Mouse (Mus musculus) stomach, embryonic 14.5 days (tissue): ENCODE measurements around the gene Arf6. TPM values are rescaled to one million over a fixed set of nuclear protein-coding genes. Genes with fewer than 3 reads are reported as not detected.

Source experiments
- ATAC-seq: fragments of 200-750 bp; cut with Nextera tagmentation; 2 replicates; pipeline ENCODE4 v1.8.0; 2017; ENCODE audit warnings: low read depth, moderate TSS enrichment; ENCODE audit not compliant: insufficient number of reproducible peaks, insufficient read depth, low FRiP score
- H3K27ac ChIP-seq: fragments of 300-500 bp; sonication (generic); 2 replicates; pipeline ENCODE4 v1.5.1; 2014; ENCODE audit warnings: mild to moderate bottlenecking, low read length, moderate library complexity, mixed read lengths
- H3K27me3 ChIP-seq: fragments of 300-500 bp; sonication (generic); 2 replicates; pipeline ENCODE4 v1.6.1; 2014; ENCODE audit warnings: low read length, control low read depth, mixed read lengths; ENCODE audit not compliant: control insufficient read depth, insufficient read depth
- H3K36me3 ChIP-seq: fragments of 300-500 bp; sonication (generic); 2 replicates; pipeline ENCODE4 v1.6.1; 2014; ENCODE audit warnings: mild to moderate bottlenecking, control low read depth, low read length, moderate library complexity, mixed read lengths; ENCODE audit not compliant: control insufficient read depth, insufficient read depth
- H3K4me1 ChIP-seq: fragments of 300-500 bp; sonication (generic); 2 replicates; pipeline ENCODE4 v1.6.1; 2014; ENCODE audit warnings: low read length, control low read depth, mixed read lengths; ENCODE audit not compliant: control insufficient read depth, insufficient read depth
- H3K4me2 ChIP-seq: fragments of 300-500 bp; sonication (generic); replicated peaks from 2 replicates; pipeline ENCODE4 v1.6.1; 2014; ENCODE audit warnings: low read depth, low read length, control low read depth
- H3K4me3 ChIP-seq: fragments of 300-500 bp; sonication (generic); 2 replicates; pipeline ENCODE4 v1.5.1; 2014; ENCODE audit warnings: low read depth, low read length, control low read depth
- H3K9ac ChIP-seq: fragments of 300-500 bp; sonication (generic); replicated peaks from 2 replicates; pipeline ENCODE4 v1.6.1; 2014; ENCODE audit warnings: low read depth, mild to moderate bottlenecking, control low read depth, low read length, moderate library complexity, mixed read lengths
- H3K9me3 ChIP-seq: fragments of 300-500 bp; sonication (generic); 2 replicates; pipeline ENCODE4 v1.6.1; 2016; ENCODE audit warnings: low read depth, low read length, control low read depth; ENCODE audit not compliant: control insufficient read depth
- WGBS: fragments of 180-500 bp; shearing (Covaris S2); extraction: QIAGEN DNeasy Blood & Tissue Kit; methylation state at CpG from one replicate; pipeline ENCODE4 v1.1.7; 2014; 5-methylcytosine and 5-hydroxymethylcytosine counted together
- microRNA-seq: library from miRNA; unstranded; fragments of <30 nt; microRNA quantifications from one replicate; pipeline ENCODE4, GENCODE M21; 2016
- polyA plus RNA-seq: library from polyadenylated mRNA; unstranded; fragments of >200 nt; fragmentation: Nextera tagmentation; extraction: Ambion mirVana; gene quantifications from 2 replicates; pipeline ENCODE4 v1.2.1, GENCODE M21; 2014

Arf6 gene
- polyA plus RNA-seq, 1 experiment from 2014 or later = 57.1 TPM

- Histone ChIP-seq H3K9ac (no peak overlapping the region), H3K4me3 (no peak overlapping the region), H3K27me3 (no peaks in the 10 kb centered on the region), H3K27ac (no peak overlapping the region), H3K9me3 (0 out of 2 replicates have a peak, but pooled peaks cover 4% of the 10 kb centered on the region), H3K4me2 (no peak overlapping the region), H3K36me3 (no peaks in the 10 kb centered on the region), H3K4me1 (peaks cover 5% of the 10 kb centered on the region)
- ATAC-seq = no peak
- 71% methylated on average over 3 of the region's 3 CpGs for WGBS
Observed at GRCm38 (mm10) chr12:69420716-69421115, 48.8 kb downstream of the Arf6 start.

DNA sequence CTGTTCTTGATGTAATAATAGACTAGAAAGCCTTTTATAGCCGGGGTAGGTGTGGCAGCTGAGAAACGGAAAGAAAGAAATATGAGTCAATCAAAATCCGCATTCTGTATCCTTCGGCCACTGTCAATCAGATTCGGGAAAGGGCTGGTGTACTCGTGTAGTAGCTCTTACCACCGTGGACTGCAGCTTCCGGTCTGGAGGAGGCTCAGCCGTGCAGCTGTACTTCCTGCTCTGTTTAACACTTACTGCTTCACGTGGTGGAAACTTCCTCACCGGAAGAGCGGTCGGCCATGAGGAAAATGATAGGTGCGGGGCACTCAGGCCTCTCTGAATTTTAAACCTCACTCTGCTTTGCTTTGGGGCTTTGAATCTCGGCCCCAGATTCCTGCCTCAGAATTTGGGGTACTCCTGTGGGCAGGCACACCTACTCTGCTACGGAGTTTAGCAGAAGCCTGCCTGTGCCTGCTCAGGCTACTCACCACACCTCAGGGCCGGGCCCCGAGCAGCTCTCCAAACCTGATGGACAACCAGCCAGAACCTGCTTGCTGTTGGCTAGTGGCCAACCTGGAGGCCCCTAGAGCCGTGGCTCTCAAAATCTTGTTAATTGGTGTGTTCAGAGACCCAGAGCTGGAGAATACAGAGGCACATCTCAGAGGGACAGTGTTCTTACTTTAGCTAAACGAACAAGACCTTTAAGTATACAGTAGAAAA, 51.0 kb downstream of the Arf6 start:
- Histone ChIP-seq H3K4me1 (peaks cover 5% of the 10 kb centered on the region), H3K9ac (no peak overlapping the region), H3K4me3 (no peak overlapping the region), H3K4me2 (no peak overlapping the region), H3K9me3 (0 out of 2 replicates have a peak, but pooled peaks cover 4% of the 10 kb centered on the region), H3K36me3 (no peaks in the 10 kb centered on the region), H3K27me3 (no peaks in the 10 kb centered on the region), H3K27ac (peak overlapping the region; percentile 45; the same call in 1 of the 2 replicates)
- ATAC-seq = 0 out of 2 replicates have a peak, but pooled peaks have one; percentile 34
- WGBS = 75% methylated on average over 20 of the region's 20 CpGs

Small RNA genes lying within 50 kb of the gene (microRNA-seq; reads per million reads assigned to microRNA genes)
- not detected for gene Gm47299
- not detected for gene Gm47305

Other genes starting within 250 kb of the Arf6 start
- 2,045 and 2,274 TPM in 2 replicates for gene Rps29, start 213.0 kb upstream of the Arf6 start, polyA plus RNA-seq
- 21.7 and 23.1 TPM in 2 replicates for gene Lrr1, start 203.3 kb upstream of the Arf6 start, polyA plus RNA-seq
- 629 and 653 TPM in 2 replicates for gene Rpl36al, start 188.1 kb upstream of the Arf6 start, polyA plus RNA-seq
- gene Mgat2, start 188.0 kb upstream of the Arf6 start, polyA plus RNA-seq = 42.6 and 47.0 TPM in 2 replicates
- 24.3 and 29.6 TPM in 2 replicates for gene Gm49383, start 175.0 kb upstream of the Arf6 start, polyA plus RNA-seq
- gene Dnaaf2, start 173.7 kb upstream of the Arf6 start, polyA plus RNA-seq = 9.2 and 9.4 TPM in 2 replicates
- 24.5 and 27.1 TPM in 2 replicates for gene Gm49384, start 167.9 kb upstream of the Arf6 start, polyA plus RNA-seq
- gene Pole2, start 144.0 kb upstream of the Arf6 start, polyA plus RNA-seq = 33.0 and 35.0 TPM in 2 replicates
- 7.8 and 8.2 TPM in 2 replicates for gene Klhdc1, start 131.0 kb upstream of the Arf6 start, polyA plus RNA-seq
- gene Klhdc2, start 75.5 kb upstream of the Arf6 start, polyA plus RNA-seq = 122 and 124 TPM in 2 replicates
- 99.9 and 114 TPM in 2 replicates for gene Nemf, start 15.0 kb upstream of the Arf6 start, polyA plus RNA-seq
- 0.74 and 2.2 TPM in 2 replicates for gene Gm9887, start 308 bp downstream of the Arf6 start, polyA plus RNA-seq
- gene Vcpkmt, start 210.9 kb downstream of the Arf6 start, polyA plus RNA-seq = 20.7 and 22.6 TPM in 2 replicates